Mouse (Mus musculus) bone marrow macrophage, adult 2 months (primary cell): ENCODE measurements around the gene Smim7. TPM values are rescaled to one million over a fixed set of nuclear protein-coding genes. Genes with fewer than 3 reads are reported as not detected.

Experiments used
- H3K27ac ChIP-seq: 2 replicates; pipeline ENCODE4 v1.5.1; 2012; ENCODE audit warnings: low read depth, low read length; ENCODE audit not compliant: insufficient read depth
- H3K4me1 ChIP-seq: 2 replicates; pipeline ENCODE4 v1.6.1; 2012; ENCODE audit warnings: low read length; ENCODE audit not compliant: control insufficient read depth, insufficient read depth
- H3K4me3 ChIP-seq: 2 replicates; pipeline ENCODE4 v1.5.1; 2012; ENCODE audit warnings: mild to moderate bottlenecking, low read length, moderate library complexity; ENCODE audit not compliant: insufficient read depth
- CTCF ChIP-seq: IDR thresholded peaks from 2 replicates; pipeline ENCODE4 v1.5.1; 2012; ENCODE audit warnings: low read depth, mild to moderate bottlenecking, low read length, moderate library complexity
- POLR2A ChIP-seq: IDR thresholded peaks from 2 replicates; pipeline ENCODE4 v1.6.1; 2012; ENCODE audit warnings: mild to moderate bottlenecking, low read depth, low read length, borderline replicate concordance
- polyA plus RNA-seq: library from polyadenylated mRNA; stranded (reverse); fragments of >200 nt; gene quantifications from 2 replicates; pipeline ENCODE4 v1.2.4, GENCODE M21; 2012; ENCODE audit not compliant: missing spikeins, insufficient read depth, insufficient read length

Gene Smim7
- 68.6 and 71.9 TPM in 2 replicates for polyA plus RNA-seq

DNA sequence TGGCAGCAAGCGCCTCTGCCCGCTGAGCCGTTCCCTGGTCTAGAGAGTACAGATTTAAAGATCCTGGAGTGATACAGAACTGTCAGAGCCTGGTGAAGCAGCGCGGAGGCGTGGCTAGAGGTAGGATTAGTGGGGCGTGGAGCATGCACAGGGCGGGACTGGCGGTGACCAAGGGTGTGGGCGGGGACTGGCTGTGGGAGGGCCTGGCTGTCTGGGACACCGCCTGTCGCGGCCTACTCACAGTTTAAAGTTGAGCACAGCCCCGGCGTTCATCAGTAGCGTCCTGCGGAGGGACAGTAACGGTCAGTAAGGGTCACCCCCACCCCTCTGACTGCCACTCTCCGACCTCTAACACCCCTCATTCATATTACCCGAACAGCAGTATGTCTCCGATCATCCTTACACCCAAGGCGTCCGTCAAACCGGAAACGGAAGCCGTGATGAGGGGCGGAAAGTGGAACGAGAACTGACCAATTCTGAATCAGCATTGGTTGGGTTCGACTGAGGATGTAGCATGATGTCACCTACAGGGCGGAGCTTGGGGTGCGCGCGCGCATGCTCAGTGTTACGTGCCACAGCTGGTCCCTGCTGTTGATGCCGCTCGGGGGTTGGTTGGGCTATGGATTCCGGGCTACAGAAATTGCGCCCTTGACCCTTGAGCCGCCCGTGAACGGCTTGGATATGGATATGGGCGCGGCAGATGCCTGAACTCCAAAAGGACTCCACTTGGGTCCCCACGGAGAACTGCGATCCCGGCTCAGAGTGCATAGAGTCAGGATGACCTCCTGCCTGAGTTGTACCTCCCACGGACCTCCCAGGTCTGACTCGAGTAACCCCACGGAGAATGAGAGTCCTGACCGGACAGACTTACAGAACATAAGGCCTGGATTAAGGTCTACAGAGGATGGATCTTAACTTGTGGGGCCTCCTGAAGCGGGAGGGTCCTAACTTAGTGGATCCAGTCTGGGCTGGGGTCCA, at the start of gene Smim7:
Gene Smim7 (minus strand): TSS at position 456 of the 978 bp plus-strand sequence.
- H3K4me1 ChIP-seq = peaks cover 8% of the 10 kb centered on the region
- H3K27ac ChIP-seq = peak within 1 kb of the TSS; percentile 81
- peak within 1 kb of the TSS; percentile 79 for H3K4me3 ChIP-seq
- TF ChIP-seq POLR2A = 0 out of 2 replicates have a peak, but pooled peaks have one; percentile 2
- TF ChIP-seq CTCF = no peak

DNA sequence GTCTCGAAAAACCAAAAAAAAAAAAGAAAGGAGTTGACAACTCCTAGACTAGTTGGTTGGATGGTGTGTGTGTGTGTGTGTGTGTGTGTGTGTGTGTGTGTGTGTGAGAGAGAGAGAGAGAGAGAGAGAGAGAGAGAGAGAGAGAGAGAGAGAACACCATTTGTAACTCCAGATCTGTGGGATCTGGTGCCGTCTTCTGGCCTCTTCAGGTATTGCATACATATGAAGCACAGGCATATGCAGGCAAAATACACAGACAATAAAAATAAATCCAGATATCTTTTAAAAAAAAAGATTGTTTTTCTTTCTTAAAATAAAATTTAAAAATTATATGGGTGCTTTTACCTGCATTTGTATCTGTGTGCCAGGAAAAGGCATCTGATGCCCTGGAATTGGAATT, 19.3 kb upstream of the Smim7 start:
- TF ChIP-seq CTCF = no peak
- no peak for TF ChIP-seq POLR2A
- peaks cover 25% of the 10 kb centered on the region for H3K4me1 ChIP-seq
- no peak overlapping the region for H3K4me3 ChIP-seq
- H3K27ac ChIP-seq = no peak overlapping the region

- Histone ChIP-seq H3K4me3 (no peak overlapping the region), H3K27ac (no peak overlapping the region), H3K4me1 (peaks cover 32% of the 10 kb centered on the region)
- TF ChIP-seq CTCF (no peak), POLR2A (no peak)
Observed at GRCm38 (mm10) chr8:72589286-72589685, 18.4 kb upstream of the Smim7 start.

GRCm38 (mm10) chr8:72588865-72589264, 18.0 kb upstream of the Smim7 start:
- H3K27ac ChIP-seq = no peak overlapping the region
- TF ChIP-seq POLR2A (no peak), CTCF (no peak)
- peaks cover 37% of the 10 kb centered on the region for H3K4me1 ChIP-seq
- no peak overlapping the region for H3K4me3 ChIP-seq

- Histone ChIP-seq H3K4me1 (peaks cover 45% of the 10 kb centered on the region), H3K27ac (no peak overlapping the region), H3K4me3 (no peak overlapping the region)
- TF ChIP-seq CTCF (no peak), POLR2A (no peak)
Observed at GRCm38 (mm10) chr8:72587806-72588205, 16.9 kb upstream of the Smim7 start.

GRCm38 (mm10) chr8:72584390-72584789, 13.5 kb upstream of the Smim7 start:
- Histone ChIP-seq H3K4me1 (peaks cover 56% of the 10 kb centered on the region), H3K4me3 (no peak overlapping the region), H3K27ac (peak overlapping the region; percentile 97)
- TF ChIP-seq CTCF (no peak), POLR2A (no peak)

DNA sequence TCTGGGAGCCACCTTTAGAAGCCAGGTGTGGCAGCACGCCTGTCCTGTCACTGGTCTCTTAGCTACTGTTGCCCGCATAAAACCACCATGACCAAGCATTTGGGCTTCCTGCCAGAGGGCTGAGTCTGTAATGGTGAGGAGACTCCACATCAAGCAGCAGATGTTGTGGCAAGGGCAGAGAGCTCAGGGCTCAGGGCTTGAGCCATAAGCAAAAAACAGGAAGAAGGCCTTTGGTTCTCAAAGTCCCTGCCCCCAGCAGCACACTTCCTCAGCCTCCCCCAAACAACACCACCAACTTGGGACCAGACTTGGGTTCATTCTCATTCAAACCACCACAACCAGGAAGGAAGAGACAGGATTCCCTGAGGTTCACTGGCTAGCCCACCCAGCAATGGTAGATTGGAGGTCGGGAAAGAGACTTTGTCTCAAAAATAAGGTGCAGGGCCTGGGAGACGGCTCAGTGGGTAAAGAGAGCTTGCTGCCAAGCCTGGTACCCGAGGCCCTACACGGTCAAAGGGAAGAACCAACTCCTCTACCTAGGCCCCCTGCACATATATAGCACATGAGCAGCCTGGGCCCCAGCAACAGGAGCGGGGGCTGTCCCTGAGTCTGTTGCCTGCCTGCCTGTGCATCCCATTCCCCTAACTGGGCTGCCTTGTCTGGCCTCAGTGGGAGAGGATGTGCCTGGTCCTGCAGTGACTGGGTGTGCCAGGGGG, 12.3 kb upstream of the Smim7 start:
- H3K4me1 ChIP-seq = peaks cover 56% of the 10 kb centered on the region
- no peak overlapping the region for H3K4me3 ChIP-seq
- peak overlapping the region; percentile 97 for H3K27ac ChIP-seq
- TF ChIP-seq POLR2A (no peak), CTCF (no peak)

- no peak overlapping the region for H3K4me3 ChIP-seq
- H3K27ac ChIP-seq = no peak overlapping the region
- H3K4me1 ChIP-seq = peaks cover 25% of the 10 kb centered on the region
- TF ChIP-seq POLR2A (no peak), CTCF (no peak)
Observed at GRCm38 (mm10) chr8:72579374-72579773, 8.5 kb upstream of the Smim7 start.

DNA sequence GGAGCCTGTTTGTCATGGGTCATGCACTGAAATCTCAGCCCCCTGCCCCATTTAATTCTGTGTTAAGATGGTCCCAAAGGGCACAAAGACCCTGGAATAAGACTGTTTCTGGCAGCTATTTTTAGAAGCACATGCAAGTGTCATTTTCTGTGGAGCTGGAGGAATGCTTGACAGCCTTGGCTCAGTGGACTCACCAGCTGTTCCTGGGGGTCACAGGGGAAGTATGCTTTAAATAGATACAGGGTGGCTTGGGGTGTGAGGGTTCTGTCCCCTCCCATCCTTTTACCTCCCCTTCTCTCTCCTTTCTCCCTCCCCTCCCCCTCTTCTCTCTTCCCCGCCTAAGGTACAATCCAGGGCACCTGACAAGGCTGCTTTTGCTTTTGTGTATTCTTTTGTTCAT, 7.1 kb upstream of the Smim7 start:
- no peak for TF ChIP-seq POLR2A
- no peak for TF ChIP-seq CTCF
- Histone ChIP-seq H3K27ac (no peak overlapping the region), H3K4me3 (no peak overlapping the region), H3K4me1 (peaks cover 12% of the 10 kb centered on the region)
